Mouse (Mus musculus) lung, adult 18-20 months (tissue): Measurements from ENCODE around the gene Vps13d.

Experiments
- DNase-seq, 2 experiments: peaks; one replicate each; pipeline ENCODE4 v3.0.0; 2022; ENCODE audit warnings: mixed read lengths in 2 of 2

Vps13d gene

GRCm38 (mm10) chr4:145147006-145147961 lies 47.5 kb downstream of the Vps13d start:
- DNase-seq, result peak; percentile 16 to 53

DNA sequence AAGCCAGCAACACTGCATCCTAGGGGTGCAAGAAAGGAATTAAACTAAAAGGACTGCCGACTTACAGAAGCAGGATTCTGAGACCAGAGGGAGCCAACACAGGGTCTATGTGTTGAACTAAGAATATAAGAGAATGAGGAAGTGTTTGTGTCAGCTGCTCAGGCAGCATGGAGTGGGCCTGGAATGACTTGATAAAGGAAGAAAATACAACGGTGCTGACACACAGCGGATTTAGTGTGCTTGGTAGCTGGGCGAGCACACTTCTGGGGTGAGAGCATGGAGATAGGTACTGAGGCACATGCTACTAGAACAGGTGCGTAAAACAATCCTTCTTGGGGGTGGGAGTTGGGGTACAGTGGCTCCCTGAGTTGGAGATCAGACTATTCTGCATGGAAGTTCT lies 51.3 kb downstream of the Vps13d start:
- DNase-seq, result no peak

GRCm38 (mm10) chr4:145136705-145137104 lies 58.1 kb downstream of the Vps13d start:
- no peak for DNase-seq

DNA sequence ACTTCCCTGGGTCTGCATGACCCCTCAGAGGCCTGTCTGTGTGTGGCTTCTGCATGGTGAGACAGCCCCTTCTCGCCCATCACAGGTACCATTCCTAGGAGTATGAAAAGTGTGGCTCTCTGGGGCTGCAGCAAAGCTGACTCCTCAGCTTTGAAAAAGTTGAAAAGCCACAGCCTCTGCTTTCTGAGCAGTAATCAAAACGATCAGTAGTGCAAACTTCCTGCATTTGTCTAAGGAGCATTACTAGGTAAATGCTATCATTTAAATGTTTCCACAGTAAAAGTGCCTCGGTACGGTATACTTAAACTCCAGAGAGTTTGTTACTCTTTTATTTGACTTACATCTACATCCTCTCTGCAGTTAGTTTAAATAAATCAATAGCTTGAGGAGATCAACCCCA lies 59.3 kb downstream of the Vps13d start:
- DNase-seq, result no peak

- no peak for DNase-seq
Observed at GRCm38 (mm10) chr4:145130772-145131171, 64.0 kb downstream of the Vps13d start.

- peak; percentile 84 to 87 for DNase-seq
Observed at GRCm38 (mm10) chr4:145129956-145130548, 64.8 kb downstream of the Vps13d start.

DNA sequence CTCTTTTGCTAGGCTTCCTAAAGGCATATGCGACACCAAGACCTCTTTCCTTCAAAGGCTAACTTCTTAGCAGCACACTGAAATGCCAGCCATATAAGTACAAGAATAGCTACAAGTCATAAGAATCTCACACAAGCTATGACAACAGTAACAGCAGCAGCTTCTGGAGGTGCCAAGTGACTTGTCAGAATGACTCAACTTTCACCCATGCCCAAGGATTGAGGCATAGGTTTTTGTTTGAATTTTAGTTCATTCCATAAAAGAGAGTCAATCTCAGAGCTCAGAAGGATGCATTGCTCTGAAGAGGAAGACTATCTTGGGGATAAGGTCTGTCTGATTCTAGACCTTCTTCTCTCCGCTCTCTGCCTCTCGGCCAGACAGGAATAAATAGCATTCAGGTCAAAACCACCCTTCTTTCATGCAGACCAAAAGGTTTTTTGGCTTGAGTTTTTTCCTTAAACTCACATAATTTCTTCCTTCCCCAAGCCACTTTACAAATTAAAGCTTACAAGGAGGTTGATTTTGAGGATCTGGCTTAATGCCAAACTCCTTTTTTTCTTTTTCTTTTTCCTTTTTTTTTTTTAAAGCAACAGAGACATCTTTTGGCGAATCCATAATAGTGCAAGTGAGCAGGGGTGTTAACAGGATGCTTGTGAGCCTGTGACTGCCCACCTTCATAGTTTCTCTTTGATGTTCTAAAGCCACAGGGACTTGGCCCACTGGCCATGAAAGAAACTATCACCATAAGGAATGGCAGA lies 69.2 kb downstream of the Vps13d start:
- DNase-seq, result no peak

DNA sequence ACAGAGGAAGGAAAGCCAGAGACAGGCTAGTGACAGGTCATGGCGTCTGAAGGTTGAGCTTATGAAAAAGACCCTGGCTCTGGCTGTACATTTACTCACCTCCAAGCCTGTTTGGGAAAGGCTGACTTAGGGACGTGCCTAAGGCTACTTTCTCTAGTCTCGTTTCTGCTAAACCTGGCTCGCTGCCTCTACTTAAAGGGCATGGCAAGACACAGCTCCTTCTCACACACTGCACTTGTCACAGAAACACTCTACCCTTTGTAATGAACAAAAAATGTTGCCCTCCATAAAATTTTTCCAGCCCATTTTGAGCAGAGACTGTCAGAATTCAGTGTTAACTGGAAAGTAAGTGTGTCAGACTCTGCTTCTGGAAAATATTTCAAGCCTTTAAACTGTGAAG lies 70.4 kb downstream of the Vps13d start:
- DNase-seq, result no peak

DNA sequence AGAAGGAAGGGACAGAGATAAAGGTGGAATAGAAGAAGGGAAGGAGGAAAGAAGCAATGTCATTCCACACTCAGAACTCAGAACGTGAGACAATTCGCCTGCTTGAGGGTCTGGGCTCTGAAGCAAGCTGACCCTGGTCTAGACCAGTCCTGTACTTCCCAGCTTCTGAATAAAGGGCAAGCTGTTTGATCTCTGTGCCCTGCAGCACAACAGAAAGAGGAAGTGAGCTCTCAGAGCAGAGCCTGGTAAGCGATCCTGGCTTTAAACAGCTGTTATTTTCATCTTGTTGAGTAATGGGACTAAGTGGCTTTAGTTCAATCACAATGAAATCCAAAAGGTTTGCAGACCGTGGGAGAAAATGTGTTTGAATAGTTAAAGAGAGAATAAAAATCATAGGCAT lies 83.2 kb downstream of the Vps13d start:
- DNase-seq, result no peak

- no peak for DNase-seq
Observed at GRCm38 (mm10) chr4:145110736-145111135, 84.1 kb downstream of the Vps13d start.

DNA sequence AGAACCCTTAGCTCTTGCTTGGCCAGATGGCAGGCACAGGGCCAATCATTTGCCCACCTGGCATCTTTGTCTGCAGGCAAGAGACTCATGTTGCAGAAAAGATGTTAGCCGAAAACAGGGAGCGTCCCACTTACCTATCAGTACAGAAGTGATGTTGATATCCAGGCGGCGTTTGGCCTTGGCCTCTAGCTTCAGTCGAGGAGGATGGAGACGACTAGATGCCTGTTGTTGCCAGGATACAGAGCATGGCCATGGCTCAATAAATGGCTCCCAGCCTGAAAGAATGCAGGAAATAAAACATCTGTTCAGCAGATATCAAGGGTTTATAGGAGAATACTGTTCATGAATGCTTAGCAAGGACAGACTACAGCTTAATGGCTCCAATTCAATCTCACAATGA lies 88.0 kb downstream of the Vps13d start:
- no peak for DNase-seq

DNA sequence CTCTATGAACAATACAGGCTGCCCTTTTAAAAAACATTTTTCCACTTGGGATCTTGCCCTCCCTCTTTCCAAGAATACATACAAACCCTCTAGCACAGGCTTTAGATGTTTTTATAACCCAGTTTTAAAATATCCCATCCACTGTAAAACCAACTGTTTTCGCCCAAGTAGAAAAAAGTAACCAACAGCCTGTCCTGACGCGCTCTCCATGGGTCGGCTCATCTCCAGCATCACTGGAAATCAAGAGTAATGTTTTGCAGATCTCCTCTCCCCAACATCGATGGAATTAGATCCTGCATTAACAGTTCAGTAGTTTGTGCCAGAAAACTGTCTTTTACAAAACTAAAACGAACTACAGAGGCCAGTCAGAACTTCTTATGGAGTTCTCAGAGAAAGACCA lies 89.5 kb downstream of the Vps13d start:
- no peak for DNase-seq

- no peak for DNase-seq
Observed at GRCm38 (mm10) chr4:145104917-145105316, 89.9 kb downstream of the Vps13d start.

- no peak for DNase-seq
Observed at GRCm38 (mm10) chr4:145103617-145104016, 91.2 kb downstream of the Vps13d start.

- no peak for DNase-seq
Observed at GRCm38 (mm10) chr4:145101823-145102718, 92.7 kb downstream of the Vps13d start.

GRCm38 (mm10) chr4:145099853-145100252 lies 95.0 kb downstream of the Vps13d start:
- DNase-seq, result no peak

GRCm38 (mm10) chr4:145099344-145099743 lies 95.5 kb downstream of the Vps13d start:
- DNase-seq, result no peak

- no peak for DNase-seq
Observed at GRCm38 (mm10) chr4:145097974-145098373, 96.8 kb downstream of the Vps13d start.

GRCm38 (mm10) chr4:145096481-145097039 lies 98.2 kb downstream of the Vps13d start:
- DNase-seq, result no peak

- no peak for DNase-seq
Observed at GRCm38 (mm10) chr4:145086509-145086908, 108.3 kb downstream of the Vps13d start.

DNA sequence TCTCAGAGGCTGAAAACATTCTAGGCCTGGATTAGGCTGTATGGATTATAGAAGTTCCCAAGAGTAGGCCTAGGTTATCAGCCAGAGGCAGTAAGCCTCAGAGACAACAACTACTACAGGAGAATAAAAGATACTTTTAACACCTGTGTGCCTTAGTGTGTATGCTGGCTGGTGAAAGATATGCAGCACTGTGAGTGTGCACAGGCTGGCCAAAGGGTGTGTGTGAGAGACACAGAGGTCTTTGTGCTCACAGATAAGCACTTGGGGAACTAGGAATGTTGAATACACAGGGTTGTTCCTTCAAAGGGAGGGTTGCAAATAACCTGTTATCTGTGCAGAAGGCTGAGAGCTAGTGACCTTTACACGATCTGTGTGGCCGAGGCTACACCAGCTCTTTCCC lies 115.5 kb downstream of the Vps13d start:
- no peak for DNase-seq

DNA sequence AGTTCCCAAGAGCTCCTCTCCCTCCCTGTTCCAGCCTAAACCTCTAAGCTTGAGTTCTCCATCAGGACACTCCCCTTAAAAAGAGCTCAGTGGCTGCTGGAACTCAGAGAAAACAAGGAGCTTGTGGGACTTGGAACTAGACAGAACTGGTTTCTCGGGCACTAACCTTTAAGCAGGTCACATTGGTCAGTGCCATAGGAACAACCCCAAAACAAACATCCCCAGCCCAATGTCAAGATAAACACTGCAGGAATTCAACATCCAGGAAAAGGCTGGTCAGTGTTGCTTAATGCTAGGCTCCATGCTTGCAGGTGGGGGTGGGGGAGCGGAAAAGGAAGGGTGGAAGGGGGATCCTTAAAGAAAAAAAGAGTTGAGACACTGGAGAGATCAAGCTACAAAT lies 120.5 kb downstream of the Vps13d start:
- peak; percentile 67 to 83 for DNase-seq
